Mouse (Mus musculus): ENCODE data around the gene Tcerg1l. TPM values are rescaled to one million over a fixed set of nuclear protein-coding genes. Genes with fewer than 3 reads are reported as not detected.

Gene Tcerg1l
- total and polyA plus RNA-seq, 3 experiments, result 0.13 to 0.81 (median 0.40) TPM

DNA sequence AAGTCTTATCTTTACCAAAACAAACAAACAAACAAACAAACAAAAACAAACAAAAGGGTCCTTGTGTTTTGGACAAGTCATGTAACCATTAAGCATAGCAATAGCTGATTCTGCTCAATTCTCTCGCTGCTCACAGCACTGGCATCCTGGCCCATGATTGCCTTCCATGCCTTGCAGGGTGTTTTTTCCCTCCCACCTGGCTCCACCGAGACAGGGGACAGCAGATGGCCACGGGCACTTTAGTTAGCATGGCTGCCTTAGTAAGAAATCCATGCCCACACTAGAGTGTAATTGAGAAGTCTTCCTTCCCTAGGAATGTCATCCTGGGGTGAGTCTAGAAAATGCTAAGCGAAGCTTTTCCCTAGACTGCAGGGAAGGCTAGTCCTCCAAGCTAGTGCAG lies 59.1 kb downstream of the Tcerg1l start:
- Histone ChIP-seq H3K9me3 (replicated peaks; ENCODE audit: low read length) (no peaks in the 10 kb centered on the region), H3K79me2 (replicated peaks; ENCODE audit: control insufficient read depth, extremely low read depth, insufficient read depth, poor library complexity, severe bottlenecking) (no peaks in the 10 kb centered on the region), H3K27ac (ENCODE audit: insufficient read depth, low read depth) (no peak overlapping the region), H3K4me1 (ENCODE audit: control insufficient read depth in 1 of 2, insufficient read depth in 2 of 2) (peaks cover 0 to 10% of the 10 kb centered on the region in 2 experiments; a peak in 2 of 4 replicates), H3K36me3 (replicated peaks in 1 of 2; ENCODE audit: control insufficient read depth in 1 of 2, insufficient read depth in 1 of 2, low read length in 1 of 2) (no peaks in the 10 kb centered on the region), H3K4me2 (ENCODE audit: insufficient read depth, low read depth, poor library complexity, severe bottlenecking) (no peak overlapping the region), H3K9ac (ENCODE audit: insufficient read depth, low read depth) (no peak overlapping the region), H3K27me3 (replicated peaks) (no peaks in the 10 kb centered on the region), H3K4me3 (replicated peaks in 1 of 3; ENCODE audit: low read depth in 2 of 3, low read length in 2 of 3, poor library complexity in 1 of 3) (no peak overlapping the region)
- no peak for TF ChIP-seq TBP (conservative IDR thresholded peaks at IDR 0.05; ENCODE audit: low read depth, low read length)
- TF ChIP-seq NELFE (IDR thresholded peaks at IDR 0.05; ENCODE audit: low read depth, low read length), result no peak
- no peak for TF ChIP-seq EP300 (IDR thresholded peaks at IDR 0.05; ENCODE audit: low read length)
- TF ChIP-seq ZC3H11A (IDR thresholded peaks at IDR 0.05; ENCODE audit: low read depth, low read length), result no peak
- TF ChIP-seq IRF4 (IDR thresholded peaks at IDR 0.05; ENCODE audit: low read depth, low read length), result no peak
- no peak for TF ChIP-seq POLR2AphosphoS2 (IDR thresholded peaks at IDR 0.05; ENCODE audit: low read depth, low read length)
- TF ChIP-seq TCF12 (IDR thresholded peaks at IDR 0.05; ENCODE audit: low read depth, low read length), result no peak
- TF ChIP-seq SMC3 (IDR thresholded peaks at IDR 0.05; ENCODE audit: low read depth, low read length), result no peak
- no peak for TF ChIP-seq MAFK (IDR thresholded peaks at IDR 0.05; ENCODE audit: insufficient replicate concordance, low read length)
- no peak for TF ChIP-seq CHD1 (IDR thresholded peaks at IDR 0.05; ENCODE audit: low read depth, low read length)
- TF ChIP-seq UBTF (IDR thresholded peaks at IDR 0.05; ENCODE audit: low read depth, low read length), result no peak
- TF ChIP-seq ELF1 (IDR thresholded peaks at IDR 0.05; ENCODE audit: low read depth, low read length), result no peak
- TF ChIP-seq ETS1 (conservative IDR thresholded peaks at IDR 0.05; ENCODE audit: low read depth, low read length), result no peak
- TF ChIP-seq ZMIZ1 (IDR thresholded peaks at IDR 0.05; ENCODE audit: low read depth, low read length), result no peak
- no peak for TF ChIP-seq CHD2 (IDR thresholded peaks at IDR 0.05; ENCODE audit: low read length)
- no peak for TF ChIP-seq ZKSCAN1 (IDR thresholded peaks at IDR 0.05; ENCODE audit: borderline replicate concordance, low read depth, low read length)
- TF ChIP-seq MEF2A (IDR thresholded peaks at IDR 0.05; ENCODE audit: borderline replicate concordance, low read depth, low read length), result no peak
- TF ChIP-seq ZNF384 (IDR thresholded peaks at IDR 0.05; ENCODE audit: low read depth, low read length), result no peak
- dilution Hi-C loops (cut with MboI; ENCODE audit: extremely low pct_ligation_motif_present, extremely low pct_unique_long_range_greater_than_20kb, low sequenced_read_pairs), result no loop called here
- no peak for DNase-seq (ENCODE audit: extremely low read depth)
- in situ Hi-C loops (cut with MboI; ENCODE audit: low pct_ligation_motif_present, low pct_unique_long_range_greater_than_20kb, low sequenced_read_pairs), result no loop called here

DNA sequence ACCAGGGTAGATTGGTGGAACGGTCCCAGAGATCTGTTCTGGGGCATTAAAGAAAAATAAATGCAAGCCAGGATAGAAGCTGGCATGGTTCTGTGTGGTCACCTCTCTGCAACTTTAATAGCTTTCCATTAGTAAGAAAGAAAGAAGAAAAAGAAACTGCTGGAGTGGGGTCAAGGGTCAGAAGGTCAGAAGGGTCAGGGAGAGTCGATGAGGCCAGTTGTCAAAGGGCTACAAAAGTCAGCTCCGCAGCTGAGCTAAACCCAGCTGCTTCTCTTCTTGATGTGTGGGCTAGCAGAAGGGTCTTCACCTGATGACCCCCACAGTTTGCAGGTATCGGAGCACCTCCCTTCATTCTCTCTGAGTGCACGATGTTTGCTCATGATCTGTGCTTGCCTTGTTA lies 59.6 kb downstream of the Tcerg1l start:
- Histone ChIP-seq H3K27me3 (replicated peaks) (no peaks in the 10 kb centered on the region), H3K9ac (ENCODE audit: insufficient read depth, low read depth) (no peak overlapping the region), H3K9me3 (replicated peaks; ENCODE audit: low read length) (no peaks in the 10 kb centered on the region), H3K79me2 (replicated peaks; ENCODE audit: control insufficient read depth, extremely low read depth, insufficient read depth, poor library complexity, severe bottlenecking) (no peaks in the 10 kb centered on the region), H3K36me3 (replicated peaks in 1 of 2; ENCODE audit: control insufficient read depth in 1 of 2, insufficient read depth in 1 of 2, low read length in 1 of 2) (no peaks in the 10 kb centered on the region), H3K4me2 (ENCODE audit: insufficient read depth, low read depth, poor library complexity, severe bottlenecking) (no peak overlapping the region), H3K4me3 (replicated peaks in 1 of 3; ENCODE audit: low read depth in 2 of 3, low read length in 2 of 3, poor library complexity in 1 of 3) (no peak overlapping the region), H3K4me1 (ENCODE audit: control insufficient read depth in 1 of 2, insufficient read depth in 2 of 2) (peaks cover 0 to 10% of the 10 kb centered on the region in 2 experiments; a peak in 2 of 4 replicates), H3K27ac (ENCODE audit: insufficient read depth, low read depth) (no peak overlapping the region)
- dilution Hi-C loops (cut with MboI; ENCODE audit: extremely low pct_ligation_motif_present, extremely low pct_unique_long_range_greater_than_20kb, low sequenced_read_pairs) (no loop called here), in situ Hi-C loops (cut with MboI; ENCODE audit: low pct_ligation_motif_present, low pct_unique_long_range_greater_than_20kb, low sequenced_read_pairs) (no loop called here)
- no peak for DNase-seq (ENCODE audit: extremely low read depth)
- no peak for TF ChIP-seq ZMIZ1 (IDR thresholded peaks at IDR 0.05; ENCODE audit: low read depth, low read length)
- no peak for TF ChIP-seq EP300 (IDR thresholded peaks at IDR 0.05; ENCODE audit: low read length)
- no peak for TF ChIP-seq BHLHE40 (IDR thresholded peaks at IDR 0.05; ENCODE audit: low read depth, low read length)
- no peak for TF ChIP-seq MEF2A (IDR thresholded peaks at IDR 0.05; ENCODE audit: borderline replicate concordance, low read depth, low read length)
- no peak for TF ChIP-seq RCOR1 (conservative IDR thresholded peaks at IDR 0.05; ENCODE audit: low read depth, low read length)
- TF ChIP-seq NRF1 (IDR thresholded peaks at IDR 0.05; ENCODE audit: low read depth, low read length), result no peak
- no peak for TF ChIP-seq HCFC1 (IDR thresholded peaks at IDR 0.05; ENCODE audit: low read depth, low read length)
- no peak for TF ChIP-seq USF1 (IDR thresholded peaks at IDR 0.05; ENCODE audit: low read depth, low read length)
- TF ChIP-seq ZC3H11A (IDR thresholded peaks at IDR 0.05; ENCODE audit: low read depth, low read length), result no peak
- no peak for TF ChIP-seq ZNF384 (IDR thresholded peaks at IDR 0.05; ENCODE audit: low read depth, low read length)

Data from CH12.LX (cell line).